Mouse (Mus musculus) cerebellum, adult 2 months (tissue): ENCODE data around the gene Dtl.

ENCODE experiments used
- CTCF ChIP-seq: fragments of 200-500 bp; IDR thresholded peaks from 2 replicates; pipeline ENCODE4 v1.5.1; 2011; ENCODE audit warnings: low read depth, mild to moderate bottlenecking, control low read depth, low read length, moderate library complexity, borderline replicate concordance; ENCODE audit not compliant: insufficient read depth
- POLR2A ChIP-seq: fragments of 200-500 bp; IDR thresholded peaks from 2 replicates; pipeline ENCODE4 v1.6.1; 2011; ENCODE audit warnings: low read length, control low read depth, borderline replicate concordance; ENCODE audit not compliant: insufficient read depth

GRCm38 (mm10) chr1:191587062-191587461, 11.7 kb upstream of the Dtl start:
- TF ChIP-seq POLR2A: no peak
- TF ChIP-seq CTCF: no peak
